ENCODE assay signal across 19 mouse cellular contexts in the genomic region with DNA sequence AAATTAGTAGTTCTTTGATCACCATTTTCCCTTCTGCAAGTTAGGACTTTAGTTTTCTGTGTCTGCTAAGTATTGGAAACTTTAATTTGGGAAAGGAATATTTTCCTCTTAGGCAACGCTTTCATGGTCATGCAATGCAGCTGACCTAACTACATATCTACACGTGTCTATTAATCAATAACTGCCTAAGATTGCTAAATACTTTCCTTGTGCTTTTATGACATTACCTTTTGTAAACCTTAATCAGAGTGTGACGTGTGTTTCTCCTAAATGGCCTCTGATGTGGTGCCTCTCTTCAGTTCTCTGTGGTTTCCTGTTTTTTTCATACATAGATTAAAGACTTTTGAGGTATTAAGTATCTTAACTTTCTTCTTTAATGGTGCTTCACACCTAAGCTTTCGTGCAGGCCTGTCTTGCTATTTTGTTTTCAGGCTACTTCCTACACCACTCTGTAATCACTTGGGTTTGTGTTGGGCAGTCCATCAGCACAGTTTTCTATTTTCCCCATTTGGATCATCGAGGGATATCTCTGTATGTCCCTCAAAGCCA.
DNase-seq lines count a peak whose midpoint lies in the region; ATAC-seq and TF ChIP-seq lines count a peak whose summit lies in the region.
"Had no signal": no experiment of that assay in that cellular context is flagged by ENCODE, and none has a peak within 500 bp of the region (broad histone marks: within the 10 kb centered on the region; RNA-seq: fewer than 3 reads in every experiment).

No protein-coding gene starts in this region.

- H3K9me3 ChIP-seq in intestine, postnatal 0 days (ENCODE audit: control insufficient read depth): no peaks in the 10 kb centered on the region
- H3K9me3 ChIP-seq: heart, embryonic 12.5 days had no signal

- H3K4me1 ChIP-seq in brown adipose tissue, adult 24 weeks (ENCODE audit: control insufficient read depth, insufficient read depth, insufficient read length, low read length): no peaks in the 10 kb centered on the region
- peaks cover 11% of the 10 kb centered on the region for H3K4me1 ChIP-seq in intestine, postnatal 0 days (replicated peaks; ENCODE audit: control insufficient read depth, insufficient read depth, low read length)
- peaks cover 4% of the 10 kb centered on the region; the same call in 1 of the 2 replicates for H3K4me1 ChIP-seq in small intestine, adult 2 months (ENCODE audit: control insufficient read depth, insufficient read depth, insufficient read length, low read length)
- H3K4me1 ChIP-seq: heart, embryonic 12.5 days had no signal

- WGBS in intestine, postnatal 0 days: 59% methylated on average over 5 of the region's 5 CpGs
- 26% methylated on average over 5 of the region's 5 CpGs for WGBS in small intestine, adult 2 months

- H3K27me3 ChIP-seq in intestine, postnatal 0 days (replicated peaks; ENCODE audit: control insufficient read depth, insufficient read depth, low read length): no peaks in the 10 kb centered on the region
- no peaks in the 10 kb centered on the region for H3K27me3 ChIP-seq in small intestine, adult 2 months (ENCODE audit: control insufficient read depth, insufficient read depth, low read length)
- H3K27me3 ChIP-seq: heart, embryonic 12.5 days had no signal

- H3K36me3 ChIP-seq in intestine, postnatal 0 days (ENCODE audit: control insufficient read depth, insufficient read depth): no peaks in the 10 kb centered on the region
- H3K36me3 ChIP-seq in small intestine, adult 2 months (ENCODE audit: control insufficient read depth, insufficient read depth, low read length): peaks cover 3% of the 10 kb centered on the region; the same call in 1 of the 2 replicates

- TF ChIP-seq CTCF in intestine, postnatal 0 days (IDR thresholded peaks at IDR 0.05; ENCODE audit: low read depth): no peak
- no peak for TF ChIP-seq CTCF in small intestine, adult 2 months (IDR thresholded peaks at IDR 0.05; ENCODE audit: extremely low read depth, insufficient read length, insufficient replicate concordance, low read depth, low read length)

- H3K4me2 ChIP-seq in intestine, postnatal 0 days (replicated peaks; ENCODE audit: low read depth): no peak overlapping the region
- H3K4me2 ChIP-seq: heart, embryonic 12.5 days had no signal

- peak; percentile 81 for ATAC-seq in intestine, postnatal 0 days
- ATAC-seq: forebrain, postnatal 0 days; hindbrain, postnatal 0 days had no signal

- no peak for TF ChIP-seq POLR2A in small intestine, adult 2 months (IDR thresholded peaks at IDR 0.05; ENCODE audit: low read depth, low read length)

- H3K27ac ChIP-seq in brown adipose tissue, adult 24 weeks (replicated peaks; ENCODE audit: low read depth, low read length): 0 out of 2 replicates have a peak overlapping the region, but pooled peaks have one; percentile 6
- H3K27ac ChIP-seq in intestine, postnatal 0 days (ENCODE audit: low read depth, low read length): no peak overlapping the region
- peak overlapping the region; percentile 59 for H3K27ac ChIP-seq in small intestine, adult 2 months (ENCODE audit: insufficient read depth, low read depth, low read length)
- H3K27ac ChIP-seq: hindbrain, postnatal 0 days; macrophage had no signal

- H3K4me3 ChIP-seq in brown adipose tissue, adult 24 weeks (ENCODE audit: insufficient read depth, low read depth, low read length): no peak overlapping the region
- no peak overlapping the region for H3K4me3 ChIP-seq in intestine, postnatal 0 days (ENCODE audit: low read depth, low read length)
- H3K4me3 ChIP-seq in small intestine, adult 2 months (ENCODE audit: low read depth, low read length): no peak overlapping the region
- H3K4me3 ChIP-seq: erythroblast, embryonic 14.5 days; heart, embryonic 12.5 days had no signal

- no peak overlapping the region for H3K9ac ChIP-seq in intestine, postnatal 0 days (ENCODE audit: low read depth, low read length)
- H3K9ac ChIP-seq: forebrain, postnatal 0 days; heart, embryonic 12.5 days had no signal

- peak; percentile 19 for DNase-seq in thymus, postnatal 0 days (ENCODE audit: low spot score)
- no peak for DNase-seq in thymus, postnatal 4 days
- no peak for DNase-seq in urinary bladder, postnatal 14 days (ENCODE audit: low spot score)
- no peak for DNase-seq in retina, postnatal 1 day
- no peak for DNase-seq in frontal cortex, postnatal 36 days (ENCODE audit: low spot score in 2 of 2)
- DNase-seq: adrenal gland, postnatal 10 days; cerebellum, adult 18-20 months; forebrain, postnatal 0 days; kidney, postnatal 4 days; lung, adult 2 months; midbrain, embryonic 14.5 days; right cerebral cortex, postnatal 25 days had no signal
